Mouse (Mus musculus): Measurements from ENCODE around the gene Cygb.
"Not testable (repeated sequence)": the region's sequence is repeated elsewhere in the genome, so short reads cannot be mapped to it uniquely, and the experiment has no call there.

Gene Cygb

DNA sequence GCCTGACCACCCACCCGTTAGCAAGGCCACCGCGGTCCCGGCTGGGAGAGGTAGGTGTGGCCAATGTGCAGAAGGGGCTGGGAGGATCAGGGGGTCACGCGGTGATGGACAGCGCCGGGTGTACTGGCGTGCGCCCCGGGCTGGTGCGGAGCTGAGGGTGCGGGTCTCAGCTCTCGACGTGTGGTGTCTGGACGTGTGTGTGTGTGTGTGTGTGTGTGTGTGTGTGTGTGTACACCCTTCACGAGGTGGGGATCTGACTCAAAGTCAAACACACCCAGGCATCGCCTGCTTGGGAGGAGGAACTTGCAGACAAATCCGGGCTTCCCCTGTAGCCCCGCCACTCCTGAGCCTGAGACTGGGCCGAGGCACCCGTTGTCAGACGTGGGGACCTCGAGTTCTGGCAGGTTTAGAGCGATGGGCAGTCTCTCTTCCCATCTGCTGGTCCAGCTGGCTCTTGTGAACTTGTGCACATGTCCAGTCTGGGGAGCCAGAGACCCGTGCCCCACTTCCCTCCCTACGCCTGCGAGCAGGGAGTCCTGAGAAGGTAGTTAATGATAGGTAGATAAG is at the start of gene Cygb:
Gene Cygb, minus strand, starts transcription at position 59 of the 567 bp plus-strand sequence.
- DNase-seq = no peak

DNA sequence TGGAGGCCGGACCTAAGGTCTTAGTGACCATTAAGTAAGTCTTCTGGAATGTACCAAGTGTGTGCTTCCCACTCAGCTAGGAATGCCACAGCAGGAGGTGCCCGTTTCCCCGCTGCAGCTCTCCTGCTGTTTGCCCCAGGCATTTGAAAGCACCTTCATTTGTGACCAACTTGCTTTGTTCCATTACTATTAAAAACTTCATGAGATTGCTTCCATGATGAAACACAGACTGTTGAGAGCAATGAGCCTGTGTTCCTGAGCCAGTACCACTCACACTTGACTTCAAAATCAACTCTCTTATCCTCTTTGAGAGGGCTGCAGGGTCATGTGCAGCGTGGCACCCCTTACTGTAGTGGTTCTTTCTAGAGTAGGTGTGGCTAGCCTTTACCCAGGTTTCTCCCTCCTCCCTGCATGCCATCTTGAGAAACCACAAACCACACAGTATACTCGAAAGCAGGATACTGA is 47.3 kb upstream of the Cygb start:
- no peak for DNase-seq

- DNase-seq = no peak
Observed at GRCm38 (mm10) chr11:116697521-116697920, 43.4 kb upstream of the Cygb start.

GRCm38 (mm10) chr11:116696426-116696825 is 42.3 kb upstream of the Cygb start:
- no peak for DNase-seq

- no peak for DNase-seq
Observed at GRCm38 (mm10) chr11:116695194-116695880, 41.2 kb upstream of the Cygb start.

- DNase-seq = no peak
Observed at GRCm38 (mm10) chr11:116694250-116695193, 40.4 kb upstream of the Cygb start.

DNA sequence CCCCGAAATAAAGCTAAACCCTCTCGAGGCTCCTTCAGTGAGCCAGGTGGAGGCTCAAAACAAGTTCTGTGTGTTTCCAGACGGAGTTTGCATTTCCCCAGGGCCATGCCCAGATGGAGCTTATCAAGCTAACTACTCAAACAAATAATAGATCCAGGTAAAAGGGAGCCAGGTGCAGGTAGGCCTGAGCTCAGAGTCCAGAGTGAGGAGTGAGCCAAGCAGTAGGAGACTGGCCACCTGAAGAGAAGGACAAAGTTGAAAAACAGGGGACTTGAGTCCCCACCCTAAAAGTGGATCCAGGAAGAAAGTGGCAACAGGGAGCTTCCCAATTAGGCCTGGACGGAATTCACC is 39.8 kb upstream of the Cygb start:
- no peak for DNase-seq

DNA sequence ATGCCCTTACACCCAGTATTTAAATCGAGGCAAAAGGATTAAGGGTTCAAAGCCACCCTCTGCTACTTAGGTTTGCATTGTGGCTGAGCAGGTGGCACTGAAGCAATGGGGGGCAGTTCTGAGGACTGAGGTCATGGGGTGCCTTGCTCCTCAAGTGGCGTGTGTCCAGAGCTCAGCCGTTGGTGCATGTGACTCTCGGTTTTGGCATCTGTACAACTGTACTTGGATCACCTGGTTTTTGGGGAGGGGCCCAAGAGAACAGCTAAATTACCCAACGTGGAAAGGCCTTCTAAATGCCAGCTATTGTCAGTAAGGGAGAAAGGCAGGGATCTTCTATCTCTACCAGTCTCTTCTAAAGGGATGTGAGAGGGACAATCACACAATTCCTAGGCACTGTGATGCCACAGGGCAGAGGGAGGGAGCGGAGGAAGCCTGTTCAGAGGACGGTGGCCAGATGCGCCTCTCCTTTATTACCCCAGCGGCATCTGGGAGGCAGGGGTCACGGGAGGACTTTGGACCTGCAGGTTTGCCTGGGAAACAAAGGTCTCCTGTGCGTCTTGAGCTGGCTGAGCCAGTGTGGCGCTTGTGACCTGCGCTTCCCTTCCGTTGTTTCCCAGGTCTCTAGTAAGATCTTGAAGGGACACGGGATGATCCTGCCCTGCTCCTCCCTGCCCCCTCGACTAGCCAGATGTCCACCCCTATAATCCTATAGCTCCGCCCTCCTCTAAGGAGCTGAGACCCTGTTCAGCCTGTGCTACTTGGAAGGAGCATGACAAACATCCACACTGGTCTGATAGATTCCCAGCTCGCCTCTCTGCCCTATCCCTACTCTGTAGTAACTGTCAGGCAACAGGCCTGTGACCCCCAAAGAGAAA is 36.8 kb upstream of the Cygb start:
- DNase-seq = no peak

- no peak for DNase-seq
Observed at GRCm38 (mm10) chr11:116689622-116690021, 35.5 kb upstream of the Cygb start.

DNA sequence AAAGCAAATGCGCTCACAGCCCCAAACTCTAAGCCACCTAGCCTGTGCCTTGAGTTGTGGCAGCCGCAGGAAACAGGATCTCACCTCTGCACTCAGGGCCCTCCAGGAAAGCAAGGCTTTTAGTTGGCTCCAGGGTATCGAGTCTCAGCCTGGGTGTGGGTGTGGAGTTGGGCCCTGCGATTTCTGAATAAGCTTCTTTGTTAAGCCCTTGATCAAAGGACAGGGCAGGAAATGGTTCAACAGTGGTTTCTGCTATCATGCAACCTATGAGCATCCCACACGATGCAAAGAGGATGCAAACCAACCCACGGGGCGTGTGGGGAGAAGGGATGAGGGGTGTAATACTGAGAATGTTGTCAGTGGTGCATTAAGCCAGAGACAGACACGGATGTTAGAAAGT is 33.8 kb upstream of the Cygb start:
- DNase-seq = no peak

- no peak for DNase-seq
Observed at GRCm38 (mm10) chr11:116685729-116686128, 31.6 kb upstream of the Cygb start.

DNA sequence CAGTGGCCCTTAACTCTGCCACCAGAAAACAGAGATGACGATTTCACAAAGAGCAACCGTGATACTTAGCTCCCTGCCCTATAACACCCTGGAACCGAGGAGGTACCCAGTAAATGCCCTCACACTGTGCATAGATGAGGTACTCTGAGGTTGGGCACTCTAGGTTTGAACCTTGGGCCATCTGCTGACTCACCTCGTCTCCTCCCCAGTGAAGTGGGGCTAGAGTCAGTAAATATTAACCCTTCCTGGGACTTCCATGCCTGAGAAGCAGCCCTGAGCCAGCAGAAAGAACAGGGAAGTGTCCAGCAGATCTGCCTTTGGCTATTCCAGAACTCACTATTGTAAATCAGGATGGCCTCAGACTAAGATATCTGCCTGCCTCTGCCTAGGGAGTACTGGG is 29.7 kb upstream of the Cygb start:
- no peak for DNase-seq

GRCm38 (mm10) chr11:116682501-116683144 is 28.5 kb upstream of the Cygb start:
- no peak for DNase-seq

DNA sequence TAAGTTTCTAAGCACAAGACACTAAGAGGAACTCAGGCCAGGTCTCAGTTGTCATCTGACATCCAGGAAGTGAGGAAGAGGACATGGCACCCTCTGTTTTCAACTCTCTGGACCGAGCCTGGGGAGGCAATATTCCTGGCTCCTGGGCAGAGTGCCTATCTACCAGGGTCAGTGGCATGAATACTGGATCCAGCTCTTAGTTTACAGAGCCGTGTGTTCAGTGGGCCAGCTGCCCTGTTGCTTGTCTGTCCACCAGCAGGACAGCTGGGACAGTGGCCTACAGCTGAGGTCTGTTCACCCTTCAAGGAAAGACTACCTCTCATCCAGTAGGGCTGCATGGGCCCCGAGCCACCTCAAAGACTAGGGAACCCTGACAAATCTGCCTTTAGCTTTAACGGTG is 27.0 kb upstream of the Cygb start:
- DNase-seq = no peak

DNA sequence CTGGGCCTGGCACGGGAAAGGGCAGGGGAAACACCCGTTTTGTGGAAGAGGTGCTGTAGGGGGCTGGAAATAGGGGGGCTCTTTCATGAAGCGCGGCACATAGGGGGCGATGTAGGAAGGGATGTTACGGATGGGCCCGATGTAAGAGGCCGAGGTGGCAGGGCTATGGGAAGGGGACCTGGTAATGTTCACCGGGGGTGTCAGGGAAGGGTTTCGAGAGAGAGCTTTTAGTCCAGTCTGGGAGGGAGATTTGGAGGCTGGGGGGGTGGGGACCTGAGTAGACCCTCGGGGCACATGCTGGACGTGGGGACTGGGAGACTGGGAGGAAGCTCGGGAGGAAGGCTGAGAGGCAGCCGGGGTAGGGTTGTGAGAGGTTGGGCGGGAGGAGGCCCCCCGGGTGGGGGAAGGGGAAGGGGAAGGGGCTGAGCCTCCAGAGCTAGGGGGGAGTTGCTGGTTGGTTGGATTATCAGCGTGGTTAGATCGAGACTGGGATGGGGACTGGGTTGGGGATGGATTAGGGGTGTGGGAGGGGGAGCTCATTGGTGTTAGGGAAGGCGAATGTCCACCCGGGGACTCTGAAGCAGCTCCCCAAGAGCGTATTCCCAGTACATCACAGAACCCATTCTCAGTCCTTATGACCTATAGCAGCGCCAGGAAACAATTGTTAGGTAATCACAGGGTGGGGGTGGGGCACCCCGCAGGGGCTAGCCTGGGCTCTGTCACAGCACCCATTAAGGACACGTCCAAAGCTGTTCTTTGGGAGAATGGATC is 26.4 kb upstream of the Cygb start:
- no peak for DNase-seq

- no peak for DNase-seq
Observed at GRCm38 (mm10) chr11:116679148-116679547, 25.0 kb upstream of the Cygb start.

GRCm38 (mm10) chr11:116677711-116678441 is 23.8 kb upstream of the Cygb start:
- no peak for DNase-seq

DNA sequence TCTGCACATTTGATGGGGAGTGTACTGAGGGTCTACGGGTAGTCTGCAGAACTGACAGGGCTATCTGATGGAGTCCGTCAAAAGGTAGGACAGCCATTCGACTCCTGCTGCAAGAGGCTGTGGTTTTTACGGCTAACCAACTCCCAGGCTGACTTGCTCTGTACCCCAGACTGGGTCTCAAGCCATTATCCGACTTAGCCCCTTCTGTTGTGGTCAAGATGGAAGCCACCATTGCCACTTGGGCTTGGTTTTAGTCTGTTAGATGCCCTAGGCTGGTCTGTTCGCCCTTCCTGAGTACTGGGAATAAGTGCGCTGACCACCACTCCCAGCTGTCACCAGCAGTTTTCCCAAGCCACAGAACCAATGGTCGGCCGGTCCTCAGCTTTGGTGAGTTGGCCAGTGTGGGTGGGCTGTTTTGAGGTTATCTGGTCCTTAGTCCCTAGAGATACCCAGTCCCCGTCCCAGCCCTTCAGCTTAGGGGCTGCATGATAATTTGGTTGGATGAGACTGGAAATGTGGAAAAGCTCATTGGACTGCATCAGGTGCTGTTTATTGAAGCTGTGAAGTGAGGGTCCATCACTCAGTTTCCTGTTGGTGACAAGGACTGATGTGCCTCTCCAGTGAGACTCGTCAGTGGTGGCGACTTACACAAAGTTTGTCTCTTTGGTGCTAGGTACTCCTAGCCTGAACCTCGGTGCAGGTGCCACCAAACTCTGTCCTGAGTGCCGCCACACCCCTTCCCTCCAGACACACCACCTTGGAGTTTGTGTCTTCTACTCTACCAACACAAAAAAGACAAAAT is 22.3 kb upstream of the Cygb start:
- no peak for DNase-seq

- DNase-seq = not testable (repeated sequence)
Observed at GRCm38 (mm10) chr11:116675429-116675828, 21.3 kb upstream of the Cygb start.
